Mouse (Mus musculus) lung, adult 2 months (tissue): ENCODE measurements around the gene Nav1.

Experiments
- CTCF ChIP-seq: fragments of 200-500 bp; IDR thresholded peaks from 2 replicates; pipeline ENCODE4 v1.5.1; 2011; ENCODE audit warnings: mild to moderate bottlenecking, low read length, control low read depth; ENCODE audit not compliant: insufficient read depth
- POLR2A ChIP-seq: fragments of 200-500 bp; IDR thresholded peaks from 2 replicates; pipeline ENCODE4 v1.6.1; 2011; ENCODE audit warnings: low read depth, mild to moderate bottlenecking, control low read depth, low read length, borderline replicate concordance; ENCODE audit errors: extremely low read depth

DNA sequence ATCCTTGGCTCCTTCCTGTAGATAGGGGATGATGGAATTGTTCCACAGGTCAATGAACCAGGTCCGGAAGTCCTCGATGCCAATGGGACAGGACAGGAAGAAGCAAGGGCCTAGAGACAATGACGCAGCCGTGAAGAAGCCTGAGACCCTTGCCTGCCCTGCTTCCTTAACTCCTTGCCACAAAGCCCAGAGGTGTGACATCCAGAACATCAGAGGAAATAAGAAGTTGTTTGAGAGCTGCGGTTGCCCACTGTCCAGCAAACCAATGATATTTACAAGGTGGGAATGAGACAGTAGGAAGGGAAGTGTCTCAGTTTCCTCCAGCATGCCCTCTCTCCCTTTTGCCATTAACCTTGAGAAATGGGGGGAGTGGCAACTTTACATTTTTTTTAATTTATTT lies 158.2 kb downstream of the Nav1 start:
- no peak for TF ChIP-seq CTCF
- TF ChIP-seq POLR2A: no peak
